Mouse (Mus musculus): ENCODE measurements at regions not wholly inside any gene's neighbourhood (a gene's known extent, or its start where the extent isn't known, plus 50 kb on each side); places are given as distances from the start of the nearest gene placed in this dataset.

GRCm38 (mm10) chr4:105327711-105328471, 170.7 kb downstream of the Plpp3 start:
- no peak for TF ChIP-seq POLR2A (IDR thresholded peaks at IDR 0.05; ENCODE audit: borderline replicate concordance, extremely low read depth, insufficient read depth, insufficient read length, poor library complexity, severe bottlenecking)
- no peak for TF ChIP-seq CTCF (IDR thresholded peaks at IDR 0.05; ENCODE audit: borderline replicate concordance, extremely low read depth, insufficient read depth, insufficient read length)
- peak; percentile 31 for DNase-seq (ENCODE audit: low read depth)

GRCm38 (mm10) chr4:105328776-105329175, 171.6 kb downstream of the Plpp3 start:
- TF ChIP-seq POLR2A (IDR thresholded peaks at IDR 0.05; ENCODE audit: borderline replicate concordance, extremely low read depth, insufficient read depth, insufficient read length, poor library complexity, severe bottlenecking) = no peak
- no peak for TF ChIP-seq CTCF (IDR thresholded peaks at IDR 0.05; ENCODE audit: borderline replicate concordance, extremely low read depth, insufficient read depth, insufficient read length)
- DNase-seq (ENCODE audit: low read depth) = peak; percentile 37

GRCm38 (mm10) chr4:105332081-105332480, 174.9 kb downstream of the Plpp3 start:
- no peak for DNase-seq (ENCODE audit: low read depth)
- TF ChIP-seq CTCF (IDR thresholded peaks at IDR 0.05; ENCODE audit: borderline replicate concordance, extremely low read depth, insufficient read depth, insufficient read length) (no peak), POLR2A (IDR thresholded peaks at IDR 0.05; ENCODE audit: borderline replicate concordance, extremely low read depth, insufficient read depth, insufficient read length, poor library complexity, severe bottlenecking) (no peak)

GRCm38 (mm10) chr4:105335872-105336271, 178.7 kb downstream of the Plpp3 start:
- DNase-seq (ENCODE audit: low read depth) = peak; percentile 83
- TF ChIP-seq CTCF (IDR thresholded peaks at IDR 0.05; ENCODE audit: borderline replicate concordance, extremely low read depth, insufficient read depth, insufficient read length) (no peak), POLR2A (IDR thresholded peaks at IDR 0.05; ENCODE audit: borderline replicate concordance, extremely low read depth, insufficient read depth, insufficient read length, poor library complexity, severe bottlenecking) (no peak)

DNA sequence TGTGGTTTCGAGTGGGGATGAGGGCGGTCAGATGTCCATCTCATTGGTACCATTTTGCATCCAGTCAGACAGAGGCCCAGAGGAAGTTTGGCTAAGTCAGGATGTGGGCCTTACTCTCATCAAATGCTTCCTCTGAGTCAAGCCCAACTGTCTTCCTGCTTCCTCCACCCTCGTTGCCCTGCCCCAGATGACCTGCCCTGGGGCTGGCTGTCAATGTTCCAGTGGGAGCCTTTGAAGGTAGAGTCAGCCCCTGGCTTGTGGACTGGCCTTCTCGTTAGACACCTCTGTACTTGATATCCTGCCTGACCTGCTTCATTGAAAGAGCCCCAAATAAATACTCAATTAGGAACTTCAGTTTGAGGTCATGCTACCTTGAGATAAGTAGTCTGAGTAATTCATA, 179.4 kb downstream of the Plpp3 start:
- DNase-seq (ENCODE audit: low read depth) = no peak
- TF ChIP-seq CTCF (IDR thresholded peaks at IDR 0.05; ENCODE audit: borderline replicate concordance, extremely low read depth, insufficient read depth, insufficient read length) = no peak
- no peak for TF ChIP-seq POLR2A (IDR thresholded peaks at IDR 0.05; ENCODE audit: borderline replicate concordance, extremely low read depth, insufficient read depth, insufficient read length, poor library complexity, severe bottlenecking)

GRCm38 (mm10) chr4:105338131-105338530, 181.0 kb downstream of the Plpp3 start:
- DNase-seq (ENCODE audit: low read depth) = no peak
- no peak for TF ChIP-seq POLR2A (IDR thresholded peaks at IDR 0.05; ENCODE audit: borderline replicate concordance, extremely low read depth, insufficient read depth, insufficient read length, poor library complexity, severe bottlenecking)
- TF ChIP-seq CTCF (IDR thresholded peaks at IDR 0.05; ENCODE audit: borderline replicate concordance, extremely low read depth, insufficient read depth, insufficient read length) = no peak

GRCm38 (mm10) chr4:105338861-105339260, 181.7 kb downstream of the Plpp3 start:
- no peak for TF ChIP-seq CTCF (IDR thresholded peaks at IDR 0.05; ENCODE audit: borderline replicate concordance, extremely low read depth, insufficient read depth, insufficient read length)
- no peak for TF ChIP-seq POLR2A (IDR thresholded peaks at IDR 0.05; ENCODE audit: borderline replicate concordance, extremely low read depth, insufficient read depth, insufficient read length, poor library complexity, severe bottlenecking)
- DNase-seq (ENCODE audit: low read depth) = no peak

GRCm38 (mm10) chr4:105341274-105341673, 184.1 kb downstream of the Plpp3 start:
- TF ChIP-seq CTCF (IDR thresholded peaks at IDR 0.05; ENCODE audit: borderline replicate concordance, extremely low read depth, insufficient read depth, insufficient read length) = no peak
- no peak for TF ChIP-seq POLR2A (IDR thresholded peaks at IDR 0.05; ENCODE audit: borderline replicate concordance, extremely low read depth, insufficient read depth, insufficient read length, poor library complexity, severe bottlenecking)

GRCm38 (mm10) chr4:105346846-105347245, 189.7 kb downstream of the Plpp3 start:
- no peak for DNase-seq (ENCODE audit: low read depth)
- TF ChIP-seq POLR2A (IDR thresholded peaks at IDR 0.05; ENCODE audit: borderline replicate concordance, extremely low read depth, insufficient read depth, insufficient read length, poor library complexity, severe bottlenecking) = no peak
- no peak for TF ChIP-seq CTCF (IDR thresholded peaks at IDR 0.05; ENCODE audit: borderline replicate concordance, extremely low read depth, insufficient read depth, insufficient read length)

More at GRCm38 (mm10) chr4:105341274-105341673, 184.1 kb downstream of the Plpp3 start:
- DNase-seq (ENCODE audit: low read depth) = no peak

DNA sequence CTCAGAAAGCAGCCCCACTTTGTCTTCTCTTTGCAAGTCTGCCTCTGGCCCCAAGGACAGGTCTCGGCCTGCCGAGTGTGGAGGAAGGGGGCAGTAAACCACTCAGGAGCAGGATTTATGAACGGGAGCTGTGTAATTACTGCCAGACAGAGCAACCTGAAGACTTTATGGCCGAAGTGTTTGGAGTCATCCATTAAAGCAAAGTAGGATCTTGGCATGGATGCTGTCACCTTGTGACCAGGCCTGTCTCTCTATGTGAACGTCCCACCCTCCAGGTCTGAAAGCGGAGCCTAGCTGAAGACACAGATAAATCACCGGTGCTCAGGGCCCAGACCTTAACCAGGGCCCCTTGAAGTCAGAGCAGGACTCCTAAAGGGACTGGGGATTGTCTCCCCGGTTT, 190.8 kb downstream of the Plpp3 start:
- DNase-seq (ENCODE audit: low read depth) = no peak
- TF ChIP-seq POLR2A (IDR thresholded peaks at IDR 0.05; ENCODE audit: borderline replicate concordance, extremely low read depth, insufficient read depth, insufficient read length, poor library complexity, severe bottlenecking) (no peak), CTCF (IDR thresholded peaks at IDR 0.05; ENCODE audit: borderline replicate concordance, extremely low read depth, insufficient read depth, insufficient read length) (no peak)

GRCm38 (mm10) chr4:105349316-105350207, 192.4 kb downstream of the Plpp3 start:
- TF ChIP-seq CTCF (IDR thresholded peaks at IDR 0.05; ENCODE audit: borderline replicate concordance, extremely low read depth, insufficient read depth, insufficient read length) (no peak), POLR2A (IDR thresholded peaks at IDR 0.05; ENCODE audit: borderline replicate concordance, extremely low read depth, insufficient read depth, insufficient read length, poor library complexity, severe bottlenecking) (no peak)
- no peak for DNase-seq (ENCODE audit: low read depth)

Measured in brain, embryonic 14.5 days (tissue).